Mouse (Mus musculus) embryonic facial prominence, embryonic 14.5 days (tissue): ENCODE measurements at regions not wholly inside any gene's neighbourhood (a gene's known extent, or its start where the extent isn't known, plus 50 kb on each side); places are given as distances from the start of the nearest gene placed in this dataset.

ENCODE experiments used
- ATAC-seq: fragments of 200-750 bp; cut with Nextera tagmentation; 2 replicates; pipeline ENCODE4 v1.8.0; 2017; ENCODE audit warnings: low read depth, moderate number of reproducible peaks, moderate TSS enrichment
- DNase-seq: peaks from one replicate; pipeline ENCODE4 v3.0.0-alpha.2; 2015; ENCODE audit warnings: low spot score
- H3K27ac ChIP-seq: fragments of 300-500 bp; sonication (generic); replicated peaks from 2 replicates; pipeline ENCODE4 v1.5.1; 2014; ENCODE audit warnings: low read depth, mild to moderate bottlenecking, low read length, moderate library complexity
- H3K27me3 ChIP-seq: fragments of 300-500 bp; sonication (generic); replicated peaks from 2 replicates; pipeline ENCODE4 v1.6.1; 2014; ENCODE audit warnings: low read length; ENCODE audit not compliant: control insufficient read depth, insufficient read depth
- H3K36me3 ChIP-seq: fragments of 300-500 bp; sonication (generic); 2 replicates; pipeline ENCODE4 v1.6.1; 2014; ENCODE audit warnings: low read length, mixed read lengths; ENCODE audit not compliant: control insufficient read depth, insufficient read depth
- H3K4me1 ChIP-seq: fragments of 300-500 bp; sonication (generic); 2 replicates; pipeline ENCODE4 v1.6.1; 2014; ENCODE audit warnings: antibody characterized with exemption, low read length; ENCODE audit not compliant: control insufficient read depth, insufficient read depth
- H3K4me2 ChIP-seq: fragments of 300-500 bp; sonication (generic); 2 replicates; pipeline ENCODE4 v1.6.1; 2014; ENCODE audit warnings: low read depth, mild to moderate bottlenecking, low read length, moderate library complexity, mixed read lengths
- H3K4me3 ChIP-seq: fragments of 300-500 bp; sonication (generic); 2 replicates; pipeline ENCODE4 v1.5.1; 2014; ENCODE audit warnings: low read depth, mild to moderate bottlenecking, low read length
- H3K9ac ChIP-seq: fragments of 300-500 bp; sonication (generic); 2 replicates; pipeline ENCODE4 v1.6.1; 2014; ENCODE audit warnings: low read depth, mild to moderate bottlenecking, low read length, moderate library complexity, mixed read lengths
- H3K9me3 ChIP-seq: fragments of 300-500 bp; sonication (generic); 2 replicates; pipeline ENCODE4 v1.6.1; 2016; ENCODE audit warnings: low read length; ENCODE audit not compliant: control insufficient read depth
- WGBS: fragments of 180-500 bp; shearing (Covaris S2); extraction: QIAGEN DNeasy Blood & Tissue Kit; methylation state at CpG from one replicate; pipeline ENCODE4 v1.1.7; 2014; 5-methylcytosine and 5-hydroxymethylcytosine counted together

DNA sequence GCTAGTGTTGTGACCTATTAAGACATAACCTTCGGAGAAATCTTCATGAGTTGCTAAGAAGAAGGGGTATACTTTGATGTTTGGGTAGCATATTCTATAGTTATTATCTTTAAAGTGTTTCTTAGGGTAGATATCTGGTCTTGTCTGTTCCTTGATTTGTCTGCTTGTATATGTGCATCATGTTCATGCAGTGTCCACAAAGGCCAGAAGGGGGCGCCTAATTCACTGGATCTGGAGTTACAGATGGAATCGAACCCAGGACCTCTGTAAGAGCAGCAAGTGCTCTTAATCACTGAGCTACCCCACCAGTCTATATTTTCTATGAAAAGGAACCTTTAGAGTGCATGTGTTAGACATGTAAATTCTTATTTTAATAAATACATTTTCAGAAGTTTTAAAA is 571.1 kb downstream of the Efna5 start:
- no peaks in the 10 kb centered on the region for H3K9me3 ChIP-seq
- no peaks in the 10 kb centered on the region for H3K36me3 ChIP-seq
- H3K27ac ChIP-seq, result no peak overlapping the region
- WGBS, result 52% methylated on average over 3 of the region's 3 CpGs
- H3K4me1 ChIP-seq, result no peaks in the 10 kb centered on the region
- ATAC-seq (no peak), DNase-seq (no peak)
- H3K9ac ChIP-seq, result no peak overlapping the region
- no peak overlapping the region for H3K4me3 ChIP-seq
- H3K27me3 ChIP-seq, result no peaks in the 10 kb centered on the region
- no peak overlapping the region for H3K4me2 ChIP-seq

DNA sequence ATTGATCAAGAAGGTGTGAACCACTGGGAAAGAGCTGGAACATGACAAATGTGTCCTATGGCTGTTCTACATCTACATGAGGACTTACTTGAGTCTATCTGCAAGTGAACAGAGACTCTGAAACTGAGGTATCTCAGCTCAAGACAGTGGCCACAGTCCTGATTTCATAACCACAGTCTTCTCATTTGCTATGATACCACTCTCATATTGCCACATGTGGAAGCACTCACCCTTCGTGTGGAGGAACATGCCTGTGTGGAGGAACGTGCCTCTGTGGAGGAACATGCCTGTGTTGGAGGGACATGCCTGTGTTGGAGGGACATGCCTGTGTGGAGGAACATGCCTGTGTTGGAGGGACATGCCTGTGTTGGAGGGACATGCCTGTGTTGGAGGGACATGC is 574.0 kb downstream of the Efna5 start:
- no peak for DNase-seq

DNA sequence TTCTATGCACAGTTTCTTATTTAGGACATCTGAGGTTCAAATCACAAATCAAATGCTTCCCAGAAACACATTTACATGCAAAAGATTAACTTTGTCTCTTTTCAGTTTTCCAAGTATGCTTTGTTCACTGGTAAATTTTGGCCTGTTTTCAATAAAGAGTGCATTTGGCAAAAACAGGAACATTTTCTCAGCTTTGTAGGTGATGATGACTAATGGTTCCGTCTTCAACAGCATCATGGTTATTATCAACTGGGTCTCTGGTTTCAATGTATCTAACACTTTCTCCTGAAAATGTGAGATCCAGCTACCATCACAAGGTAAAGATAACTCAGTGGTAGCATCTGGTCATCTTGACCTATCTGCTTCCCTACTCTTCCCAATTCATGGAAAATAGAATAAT is 574.6 kb downstream of the Efna5 start:
- no peak overlapping the region for H3K4me3 ChIP-seq
- no peaks in the 10 kb centered on the region for H3K4me1 ChIP-seq
- DNase-seq (no peak), ATAC-seq (no peak)
- WGBS, result 59% methylated on average over 1 of the region's 1 CpGs
- H3K27ac ChIP-seq, result no peak overlapping the region
- H3K9ac ChIP-seq, result no peak overlapping the region
- no peaks in the 10 kb centered on the region for H3K9me3 ChIP-seq
- no peaks in the 10 kb centered on the region for H3K27me3 ChIP-seq
- H3K36me3 ChIP-seq, result no peaks in the 10 kb centered on the region
- H3K4me2 ChIP-seq, result no peak overlapping the region

More for the DNA sequence above, 574.0 kb downstream of the Efna5 start:
- Histone ChIP-seq H3K4me3 (no peak overlapping the region), H3K9ac (no peak overlapping the region), H3K4me1 (no peaks in the 10 kb centered on the region), H3K4me2 (no peak overlapping the region), H3K27ac (no peak overlapping the region), H3K36me3 (no peaks in the 10 kb centered on the region), H3K9me3 (no peaks in the 10 kb centered on the region), H3K27me3 (no peaks in the 10 kb centered on the region)
- no peak for ATAC-seq
- 81% methylated on average over 2 of the region's 2 CpGs for WGBS

- Histone ChIP-seq H3K27ac (no peak overlapping the region), H3K27me3 (no peaks in the 10 kb centered on the region), H3K4me3 (no peak overlapping the region), H3K4me2 (no peak overlapping the region), H3K36me3 (no peaks in the 10 kb centered on the region), H3K9me3 (no peaks in the 10 kb centered on the region), H3K9ac (no peak overlapping the region), H3K4me1 (no peaks in the 10 kb centered on the region)
- ATAC-seq (no peak), DNase-seq (no peak)
- WGBS, result 55% methylated on average over 3 of the region's 3 CpGs
These were observed 576.0 kb downstream of the Efna5 start for GRCm38 (mm10) chr17:62305140-62305539.

- Histone ChIP-seq H3K9ac (no peak overlapping the region), H3K4me2 (no peak overlapping the region), H3K27ac (no peak overlapping the region), H3K27me3 (no peaks in the 10 kb centered on the region), H3K4me1 (no peaks in the 10 kb centered on the region), H3K4me3 (no peak overlapping the region), H3K36me3 (no peaks in the 10 kb centered on the region), H3K9me3 (no peaks in the 10 kb centered on the region)
- WGBS, result 66% methylated on average over 3 of the region's 3 CpGs
- ATAC-seq (no peak), DNase-seq (no peak)
These were observed 577.0 kb downstream of the Efna5 start for GRCm38 (mm10) chr17:62304073-62304472.

DNA sequence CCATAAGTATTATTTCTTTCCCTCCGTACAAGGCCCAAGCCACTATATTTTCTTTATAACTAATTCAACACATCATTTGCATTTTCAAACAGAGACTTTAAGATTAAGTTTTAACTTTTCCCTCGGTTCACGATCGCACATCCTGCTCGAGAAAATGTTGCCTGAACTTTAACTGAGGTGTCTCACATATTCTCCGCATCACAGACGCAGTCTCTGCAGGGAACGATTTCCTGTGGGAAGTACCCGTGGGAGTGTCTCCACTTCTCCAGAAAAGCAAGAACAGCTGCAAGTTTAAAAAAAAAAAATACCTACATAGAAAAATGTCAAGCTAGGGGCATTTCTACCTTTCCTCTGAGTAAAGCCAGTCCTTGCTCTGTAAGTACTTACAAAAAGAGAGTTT is 581.2 kb downstream of the Efna5 start:
- no peaks in the 10 kb centered on the region for H3K27me3 ChIP-seq
- no peak overlapping the region for H3K4me3 ChIP-seq
- H3K4me2 ChIP-seq, result peak overlapping the region; percentile 8; the same call in 1 of the 2 replicates
- whole genome bisulfite sequencing, result 33% methylated on average over 9 of the region's 9 CpGs
- no peak for DNase-seq
- no peaks in the 10 kb centered on the region for H3K36me3 ChIP-seq
- H3K9me3 ChIP-seq, result no peaks in the 10 kb centered on the region
- no peak for ATAC-seq
- no peak overlapping the region for H3K9ac ChIP-seq
- no peak overlapping the region for H3K27ac ChIP-seq
- 0 out of 2 replicates have a peak, but pooled peaks cover 3% of the 10 kb centered on the region for H3K4me1 ChIP-seq

DNA sequence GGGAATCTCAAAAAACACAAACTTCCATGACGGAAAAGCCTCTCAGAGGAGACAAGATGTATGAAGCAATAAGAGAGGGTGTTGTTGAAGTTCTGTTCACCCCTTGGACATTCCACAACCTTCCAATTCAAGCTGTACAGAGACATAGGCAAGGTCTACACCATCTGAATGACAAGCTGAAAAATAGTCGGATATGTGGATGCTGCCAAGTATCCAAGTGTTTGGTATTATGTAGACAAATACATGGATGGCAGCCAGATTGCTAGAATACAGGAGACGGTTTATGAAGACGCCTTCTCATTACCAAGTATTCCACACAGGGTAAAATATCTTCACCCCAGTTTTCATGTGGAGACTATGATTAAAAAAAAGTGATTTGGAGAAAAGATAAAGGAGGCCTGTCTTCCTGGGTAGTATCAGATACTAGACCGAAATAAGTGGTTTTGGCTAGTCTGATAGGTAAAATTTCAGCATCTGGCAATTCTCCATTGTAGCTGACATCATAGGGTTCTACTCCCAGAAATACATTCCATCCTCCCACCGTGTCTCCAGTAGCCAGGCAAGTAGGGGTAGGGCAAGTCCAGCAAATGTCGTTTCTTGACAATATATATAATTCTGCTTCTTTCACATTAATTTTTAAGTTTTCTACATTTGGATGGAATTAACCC is 583.6 kb downstream of the Efna5 start:
- Histone ChIP-seq H3K4me1 (0 out of 2 replicates have a peak, but pooled peaks cover 3% of the 10 kb centered on the region), H3K4me3 (no peak overlapping the region), H3K4me2 (no peak overlapping the region), H3K27me3 (no peaks in the 10 kb centered on the region), H3K9ac (no peak overlapping the region), H3K36me3 (no peaks in the 10 kb centered on the region), H3K27ac (no peak overlapping the region), H3K9me3 (no peaks in the 10 kb centered on the region)
- peak; percentile 33; the same call in 1 of the 2 replicates for ATAC-seq
- 50% methylated on average over 7 of the region's 7 CpGs for WGBS
- peak; percentile 73 for DNase-seq

DNA sequence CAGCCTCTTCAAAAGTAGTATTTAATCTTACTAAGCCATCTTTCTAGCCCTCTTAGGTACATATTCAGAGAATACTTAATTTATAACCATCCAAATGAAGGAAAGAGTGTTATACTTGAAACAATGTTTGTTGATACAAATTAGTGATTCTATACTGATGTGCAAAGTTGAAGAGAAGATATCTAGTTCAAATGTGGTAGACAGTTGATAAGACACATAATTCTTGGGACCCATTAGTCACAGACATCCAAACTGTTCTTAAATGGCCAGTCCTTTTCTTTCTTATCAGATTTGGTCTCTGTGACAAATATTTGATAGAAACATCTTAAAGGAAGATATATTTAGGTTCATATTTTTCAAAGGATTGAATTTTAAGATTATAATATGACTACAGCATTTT is 585.7 kb downstream of the Efna5 start:
- no peak for ATAC-seq
- Histone ChIP-seq H3K4me1 (0 out of 2 replicates have a peak, but pooled peaks cover 3% of the 10 kb centered on the region), H3K9ac (no peak overlapping the region), H3K36me3 (no peaks in the 10 kb centered on the region), H3K9me3 (no peaks in the 10 kb centered on the region), H3K27ac (no peak overlapping the region), H3K4me3 (no peak overlapping the region), H3K27me3 (no peaks in the 10 kb centered on the region), H3K4me2 (no peak overlapping the region)
- no peak for DNase-seq

DNA sequence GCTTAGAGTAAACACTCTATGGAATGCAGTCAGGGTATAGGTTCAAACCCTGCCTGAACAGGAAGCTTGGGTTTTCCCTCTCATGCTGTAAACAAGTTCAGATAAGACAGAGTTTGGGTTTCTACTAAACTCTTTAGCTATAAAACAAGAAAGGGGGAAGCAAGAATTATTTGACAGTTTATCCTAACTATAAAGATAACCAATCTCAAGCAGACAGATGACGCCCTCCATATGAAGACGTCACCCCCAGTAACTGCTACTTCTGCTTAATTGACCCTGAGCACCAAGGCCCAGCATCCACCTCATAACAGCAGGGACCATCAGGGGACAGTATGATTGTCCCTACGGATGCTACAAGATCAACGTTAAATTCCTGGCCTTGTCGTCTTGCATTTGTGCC is 588.4 kb downstream of the Efna5 start:
- ATAC-seq (no peak), DNase-seq (no peak)
- no peak overlapping the region for H3K4me2 ChIP-seq
- H3K4me3 ChIP-seq, result no peak overlapping the region
- H3K27me3 ChIP-seq, result no peaks in the 10 kb centered on the region
- H3K36me3 ChIP-seq, result no peaks in the 10 kb centered on the region
- WGBS, result 78% methylated on average over 5 of the region's 5 CpGs
- no peaks in the 10 kb centered on the region for H3K9me3 ChIP-seq
- no peak overlapping the region for H3K9ac ChIP-seq
- H3K27ac ChIP-seq, result no peak overlapping the region
- H3K4me1 ChIP-seq, result 0 out of 2 replicates have a peak, but pooled peaks cover 1% of the 10 kb centered on the region
